Comparison of ENCODE assay signal across 31 mouse cellular contexts in genomic region chr16:88249825-88250224, GRCm38 (mm10). TPM values are rescaled to one million over a fixed set of nuclear protein-coding genes. Genes with fewer than 3 reads are reported as not detected.
DNase-seq lines count a peak whose midpoint lies in the region; ATAC-seq and TF ChIP-seq lines count a peak whose summit lies in the region.
"Had no signal": no experiment of that assay in that cellular context is flagged by ENCODE, and none has a peak within 500 bp of the region (broad histone marks: within the 10 kb centered on the region; RNA-seq: fewer than 3 reads in every experiment).

No protein-coding gene starts in this region.

- H3K9ac ChIP-seq in forebrain, embryonic 14.5 days (ENCODE audit: low read length), result no peak overlapping the region
- no peak overlapping the region for H3K9ac ChIP-seq in forebrain, embryonic 13.5 days
- no peak overlapping the region for H3K9ac ChIP-seq in midbrain, embryonic 11.5 days (ENCODE audit: low read length)
- no peak overlapping the region for H3K9ac ChIP-seq in neural tube, embryonic 11.5 days (ENCODE audit: low read length)
- H3K9ac ChIP-seq in neural tube, embryonic 15.5 days (replicated peaks), result no peak overlapping the region
- no peak overlapping the region for H3K9ac ChIP-seq in forebrain, postnatal 0 days
- H3K9ac ChIP-seq: embryonic facial prominence, embryonic 13.5 days; heart, embryonic 13.5 days; hindbrain, embryonic 12.5 days; intestine, embryonic 15.5 days had no signal

- H3K27ac ChIP-seq in forebrain, embryonic 14.5 days (ENCODE audit: low read depth, low read length), result no peak overlapping the region
- H3K27ac ChIP-seq in forebrain, embryonic 13.5 days, result no peak overlapping the region
- no peak overlapping the region for H3K27ac ChIP-seq in midbrain, embryonic 11.5 days (ENCODE audit: low read depth, low read length)
- no peak overlapping the region for H3K27ac ChIP-seq in midbrain, embryonic 10.5 days (replicated peaks)
- H3K27ac ChIP-seq in neural tube, embryonic 11.5 days (ENCODE audit: low read depth, low read length), result no peak overlapping the region
- H3K27ac ChIP-seq in neural tube, embryonic 15.5 days (replicated peaks), result no peak overlapping the region
- H3K27ac ChIP-seq in forebrain, postnatal 0 days (ENCODE audit: low read depth, low read length), result no peak overlapping the region
- H3K27ac ChIP-seq: embryonic facial prominence, embryonic 10.5 days; embryonic facial prominence, embryonic 13.5 days; gastrocnemius, adult 2 months; heart, embryonic 10.5 days; heart, embryonic 13.5 days; hindbrain, embryonic 12.5 days; intestine, embryonic 15.5 days had no signal

- peaks cover 2% of the 10 kb centered on the region; the same call in 1 of the 2 replicates for H3K4me1 ChIP-seq in forebrain, embryonic 14.5 days (ENCODE audit: control insufficient read depth, insufficient read depth, low read length)
- peaks cover 11% of the 10 kb centered on the region for H3K4me1 ChIP-seq in forebrain, embryonic 13.5 days
- H3K4me1 ChIP-seq in midbrain, embryonic 11.5 days (ENCODE audit: control insufficient read depth, insufficient read depth, low read length), result peaks cover 6% of the 10 kb centered on the region
- H3K4me1 ChIP-seq in midbrain, embryonic 10.5 days, result peaks cover 14% of the 10 kb centered on the region
- no peaks in the 10 kb centered on the region for H3K4me1 ChIP-seq in neural tube, embryonic 11.5 days (ENCODE audit: control insufficient read depth, insufficient read depth, low read length)
- no peaks in the 10 kb centered on the region for H3K4me1 ChIP-seq in neural tube, embryonic 15.5 days
- H3K4me1 ChIP-seq in forebrain, postnatal 0 days (ENCODE audit: insufficient read depth), result no peaks in the 10 kb centered on the region
- H3K4me1 ChIP-seq: embryonic facial prominence, embryonic 10.5 days; heart, embryonic 10.5 days; heart, embryonic 13.5 days; intestine, embryonic 15.5 days had no signal

- DNase-seq in forebrain, embryonic 14.5 days (ENCODE audit: low spot score), result peak; percentile 19
- no peak for DNase-seq in midbrain, embryonic 11.5 days (ENCODE audit: low spot score, missing footprints)
- no peak for DNase-seq in midbrain, embryonic 10.5 days (ENCODE audit: low spot score)
- peak; percentile 10 for DNase-seq in neural tube, embryonic 11.5 days (ENCODE audit: low spot score)
- DNase-seq in forebrain, postnatal 0 days, result no peak
- DNase-seq in layer of hippocampus, postnatal 10 days (ENCODE audit: low spot score in 2 of 2), result no peak
- DNase-seq: adrenal gland, adult 2 months; adrenal gland, postnatal 14 days; cerebellum, adult 11-12 months; cerebellum, adult 8-10 months; cerebellum, postnatal 10 days; cerebellum, postnatal 36 days; embryo, embryonic 11 days; gastrocnemius, adult 2 months; gastrocnemius, postnatal 14 days; heart, adult 18-20 months; heart, postnatal 14 days; heart, postnatal 4 days had no signal

- no peaks in the 10 kb centered on the region for H3K36me3 ChIP-seq in forebrain, embryonic 14.5 days (ENCODE audit: control insufficient read depth, insufficient read depth, low read length)
- H3K36me3 ChIP-seq in forebrain, embryonic 13.5 days (ENCODE audit: poor library complexity, severe bottlenecking), result no peaks in the 10 kb centered on the region
- no peaks in the 10 kb centered on the region for H3K36me3 ChIP-seq in midbrain, embryonic 11.5 days (ENCODE audit: control insufficient read depth, insufficient read depth, low read length)
- H3K36me3 ChIP-seq in midbrain, embryonic 10.5 days, result no peaks in the 10 kb centered on the region
- H3K36me3 ChIP-seq in neural tube, embryonic 11.5 days (ENCODE audit: control insufficient read depth, insufficient read depth, low read length), result no peaks in the 10 kb centered on the region
- no peaks in the 10 kb centered on the region for H3K36me3 ChIP-seq in neural tube, embryonic 15.5 days
- no peaks in the 10 kb centered on the region for H3K36me3 ChIP-seq in forebrain, postnatal 0 days (ENCODE audit: insufficient read depth)
- H3K36me3 ChIP-seq: embryonic facial prominence, embryonic 10.5 days; embryonic facial prominence, embryonic 13.5 days; heart, embryonic 10.5 days; heart, embryonic 13.5 days; hindbrain, embryonic 12.5 days; intestine, embryonic 15.5 days had no signal

- no peak for TF ChIP-seq CTCF in forebrain, postnatal 0 days (IDR thresholded peaks at IDR 0.05; ENCODE audit: low read depth)

- 17% methylated on average over 3 of the region's 3 CpGs for WGBS in forebrain, embryonic 14.5 days
- WGBS in forebrain, embryonic 13.5 days, result 12% methylated on average over 3 of the region's 3 CpGs
- WGBS in midbrain, embryonic 11.5 days, result 27% methylated on average over 3 of the region's 3 CpGs
- 31% methylated on average over 3 of the region's 3 CpGs for WGBS in midbrain, embryonic 10.5 days
- 45% methylated on average over 3 of the region's 3 CpGs for WGBS in neural tube, embryonic 11.5 days
- WGBS in neural tube, embryonic 15.5 days, result 32% methylated on average over 3 of the region's 3 CpGs
- WGBS in forebrain, postnatal 0 days, result 22% methylated on average over 3 of the region's 3 CpGs

- H3K4me2 ChIP-seq in forebrain, embryonic 14.5 days (ENCODE audit: low read length), result no peak overlapping the region
- H3K4me2 ChIP-seq in forebrain, embryonic 13.5 days, result no peak overlapping the region
- no peak overlapping the region for H3K4me2 ChIP-seq in midbrain, embryonic 11.5 days
- H3K4me2 ChIP-seq in neural tube, embryonic 11.5 days (ENCODE audit: low read depth), result no peak overlapping the region
- no peak overlapping the region for H3K4me2 ChIP-seq in neural tube, embryonic 15.5 days
- no peak overlapping the region for H3K4me2 ChIP-seq in forebrain, postnatal 0 days (ENCODE audit: low read depth)
- H3K4me2 ChIP-seq: embryonic facial prominence, embryonic 13.5 days; heart, embryonic 13.5 days; hindbrain, embryonic 12.5 days; intestine, embryonic 15.5 days had no signal

- H3K27me3 ChIP-seq in forebrain, embryonic 14.5 days (replicated peaks; ENCODE audit: control insufficient read depth, insufficient read depth, low read length), result no peaks in the 10 kb centered on the region
- H3K27me3 ChIP-seq in forebrain, embryonic 13.5 days, result no peaks in the 10 kb centered on the region
- no peaks in the 10 kb centered on the region for H3K27me3 ChIP-seq in midbrain, embryonic 11.5 days (ENCODE audit: control insufficient read depth, insufficient read depth, low read length)
- no peaks in the 10 kb centered on the region for H3K27me3 ChIP-seq in midbrain, embryonic 10.5 days (ENCODE audit: low read depth, poor library complexity, severe bottlenecking)
- no peaks in the 10 kb centered on the region for H3K27me3 ChIP-seq in neural tube, embryonic 11.5 days (ENCODE audit: control insufficient read depth, insufficient read depth, low read length)
- no peaks in the 10 kb centered on the region for H3K27me3 ChIP-seq in neural tube, embryonic 15.5 days (replicated peaks)
- no peaks in the 10 kb centered on the region for H3K27me3 ChIP-seq in forebrain, postnatal 0 days (ENCODE audit: insufficient read depth, low read length)
- H3K27me3 ChIP-seq: embryonic facial prominence, embryonic 13.5 days; heart, embryonic 13.5 days; hindbrain, embryonic 12.5 days; intestine, embryonic 15.5 days had no signal

- peak; percentile 40; the same call in 1 of the 2 replicates for ATAC-seq in forebrain, embryonic 14.5 days
- ATAC-seq in forebrain, embryonic 13.5 days, result no peak
- ATAC-seq in midbrain, embryonic 11.5 days (ENCODE audit: low FRiP score), result peak; percentile 61
- ATAC-seq in neural tube, embryonic 11.5 days (ENCODE audit: insufficient read depth, low FRiP score, low TSS enrichment), result no peak
- ATAC-seq in neural tube, embryonic 15.5 days (ENCODE audit: low FRiP score), result no peak
- ATAC-seq in forebrain, postnatal 0 days, result peak; percentile 29; the same call in 1 of the 2 replicates
- ATAC-seq: CD4-positive, CD25-positive, alpha-beta regulatory T cell, adult 4 months; hindbrain, embryonic 16.5 days; intestine, embryonic 15.5 days had no signal

- no peak overlapping the region for H3K4me3 ChIP-seq in forebrain, embryonic 14.5 days (ENCODE audit: low read depth, low read length)
- no peak overlapping the region for H3K4me3 ChIP-seq in forebrain, embryonic 13.5 days
- H3K4me3 ChIP-seq in midbrain, embryonic 11.5 days (ENCODE audit: low read depth, low read length), result no peak overlapping the region
- no peak overlapping the region for H3K4me3 ChIP-seq in midbrain, embryonic 10.5 days
- no peak overlapping the region for H3K4me3 ChIP-seq in neural tube, embryonic 11.5 days (ENCODE audit: low read depth, low read length)
- H3K4me3 ChIP-seq in neural tube, embryonic 15.5 days (replicated peaks), result no peak overlapping the region
- H3K4me3 ChIP-seq in forebrain, postnatal 0 days (ENCODE audit: low read depth, low read length), result no peak overlapping the region
- H3K4me3 ChIP-seq: embryonic facial prominence, embryonic 10.5 days; embryonic facial prominence, embryonic 13.5 days; erythroblast, embryonic 14.5 days; gastrocnemius, adult 2 months; heart, embryonic 10.5 days; heart, embryonic 13.5 days; hindbrain, embryonic 12.5 days; intestine, embryonic 15.5 days had no signal

- H3K9me3 ChIP-seq in forebrain, embryonic 14.5 days (replicated peaks; ENCODE audit: control insufficient read depth, low read length), result no peaks in the 10 kb centered on the region
- H3K9me3 ChIP-seq in forebrain, embryonic 13.5 days (replicated peaks), result no peaks in the 10 kb centered on the region
- H3K9me3 ChIP-seq in midbrain, embryonic 11.5 days (ENCODE audit: control insufficient read depth, low read length), result no peaks in the 10 kb centered on the region
- no peaks in the 10 kb centered on the region for H3K9me3 ChIP-seq in midbrain, embryonic 10.5 days (replicated peaks)
- no peaks in the 10 kb centered on the region for H3K9me3 ChIP-seq in neural tube, embryonic 11.5 days (ENCODE audit: control insufficient read depth, low read length)
- no peaks in the 10 kb centered on the region for H3K9me3 ChIP-seq in neural tube, embryonic 15.5 days (replicated peaks)
- H3K9me3 ChIP-seq in forebrain, postnatal 0 days (ENCODE audit: low read length), result no peaks in the 10 kb centered on the region
- H3K9me3 ChIP-seq: embryonic facial prominence, embryonic 10.5 days; embryonic facial prominence, embryonic 13.5 days; heart, embryonic 10.5 days; heart, embryonic 13.5 days; hindbrain, embryonic 12.5 days; intestine, embryonic 15.5 days had no signal

RNA-seq across cellular contexts. Expression of gene Grik1, which starts 40.2 kb away (rescaled TPM):
- 7.3 and 11.3 TPM in 2 replicates for polyA plus RNA-seq in forebrain, embryonic 14.5 days (2014; fragmentation: Nextera tagmentation; extraction: Ambion mirVana)
- 7.2 and 7.8 TPM in 2 replicates for polyA plus RNA-seq in forebrain, embryonic 13.5 days (2015; fragmentation: Nextera tagmentation; extraction: Ambion mirVana)
- 2.4 and 2.9 TPM in 2 replicates for polyA plus RNA-seq in midbrain, embryonic 11.5 days (2014; fragmentation: Nextera tagmentation; extraction: Ambion mirVana)
- polyA plus RNA-seq in midbrain, embryonic 10.5 days (2016; fragmentation: Nextera tagmentation; extraction: Ambion mirVana), result 1.5 and 3.1 TPM in 2 replicates
- polyA plus RNA-seq in neural tube, embryonic 11.5 days (2014; fragmentation: Nextera tagmentation; extraction: Ambion mirVana), result 2.7 and 3.2 TPM in 2 replicates
- 35.4 and 45.0 TPM in 2 replicates for polyA plus RNA-seq in neural tube, embryonic 15.5 days (2015; fragmentation: Nextera tagmentation; extraction: Ambion mirVana)
- 22.4 and 29.0 TPM in 2 replicates for total RNA-seq in forebrain, postnatal 0 days (2014; rRNA removed)
- 15.6 and 23.7 TPM in 2 replicates for polyA plus RNA-seq in forebrain, postnatal 0 days (2015; fragmentation: Nextera tagmentation; extraction: Ambion mirVana)
- total RNA-seq in layer of hippocampus, postnatal 10 days (2021), result 10 to 100 TPM; 29.8 to 32.1 TPM
- total RNA-seq: adrenal gland, adult 2 months; adrenal gland, postnatal 14 days; gastrocnemius, adult 2 months; MEL had no signal
- polyA plus RNA-seq: C2C12; CD4-positive, CD25-positive, alpha-beta regulatory T cell, adult 4 months; erythroblast, embryonic 14.5 days had no signal

Comparison
In these comparisons a context has a peak if more than half of its experiments do, and no peak if none do; other contexts are left out.
1. ATAC-seq: peak in forebrain, embryonic 14.5 days (single experiment), midbrain, embryonic 11.5 days (single experiment) and forebrain, postnatal 0 days (single experiment); none in forebrain, embryonic 13.5 days (single experiment), neural tube, embryonic 11.5 days (single experiment) and neural tube, embryonic 15.5 days (single experiment).
2. DNase-seq: peak in forebrain, embryonic 14.5 days (single experiment) and neural tube, embryonic 11.5 days (single experiment); none in midbrain, embryonic 11.5 days (single experiment), midbrain, embryonic 10.5 days (single experiment), forebrain, postnatal 0 days (single experiment) and layer of hippocampus, postnatal 10 days (0 of 2).